Mouse (Mus musculus): ENCODE measurements around the gene Tnfrsf1b.

DNA sequence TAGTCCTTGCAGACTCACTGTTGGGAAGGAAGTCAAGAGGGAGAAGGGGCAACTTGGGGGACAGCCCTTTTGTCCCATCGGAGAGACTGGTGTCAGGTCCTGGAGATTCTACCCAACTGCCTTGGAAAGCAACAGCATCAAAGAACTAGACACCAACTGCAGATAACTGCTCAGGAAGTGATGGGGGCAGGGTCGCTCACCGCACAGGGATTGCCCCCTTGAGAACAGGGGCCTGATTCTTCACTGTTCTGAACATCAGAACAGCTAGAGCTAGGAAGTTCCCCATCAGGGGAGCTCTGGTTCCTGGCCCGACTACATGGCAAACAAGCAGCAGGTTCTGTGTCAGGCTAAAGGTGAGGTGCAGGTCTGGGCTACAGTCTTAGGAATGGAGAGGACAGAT, 19.8 kb upstream of the Tnfrsf1b start:
- TF ChIP-seq GATA1 (IDR thresholded peaks at IDR 0.05; ENCODE audit: borderline replicate concordance, low read length) (no peak), FLI1 (IDR thresholded peaks at IDR 0.05; ENCODE audit: low read length) (no peak)
